Mouse (Mus musculus): ENCODE measurements around the gene Pi4ka.

Pi4ka gene

DNA sequence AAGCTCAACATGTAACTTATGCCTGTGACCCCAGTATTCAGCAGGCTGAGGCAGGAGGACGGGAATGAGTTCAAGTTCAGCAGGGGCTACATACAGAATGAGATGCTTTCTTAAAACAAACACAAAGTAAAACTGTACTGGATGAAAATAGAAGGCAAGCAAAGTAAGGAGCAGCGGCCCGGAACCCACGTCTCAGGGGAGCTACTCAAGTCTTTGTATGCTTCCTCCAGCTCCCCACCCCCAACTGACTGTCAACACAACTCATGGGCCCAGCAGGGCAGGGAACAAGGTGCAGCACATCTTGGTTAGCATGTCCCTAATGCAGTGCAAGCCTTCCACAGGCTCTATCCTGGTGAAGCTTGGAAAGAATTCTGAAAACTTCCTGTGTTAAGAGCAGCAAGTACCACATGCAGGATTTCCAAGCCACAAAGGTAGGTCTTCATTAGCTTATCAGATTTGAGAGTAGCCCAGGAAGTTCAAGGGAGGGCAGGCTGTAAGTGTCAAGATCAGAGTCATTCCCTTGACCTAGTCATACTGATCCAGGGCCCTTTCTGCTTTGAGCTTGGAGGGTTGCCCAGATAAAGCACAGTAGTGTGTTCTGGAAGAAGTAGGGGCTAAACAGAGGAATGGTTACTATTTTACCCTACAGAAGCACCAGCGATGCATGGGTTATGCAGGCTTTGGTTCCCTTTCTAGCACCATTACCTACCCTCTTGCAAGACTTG, 102.4 kb downstream of the Pi4ka start:
- H3K9me3 ChIP-seq (ENCODE audit: low read length): no peaks in the 10 kb centered on the region
- H3K36me3 ChIP-seq (ENCODE audit: insufficient read depth, low read length): peaks cover 81% of the 10 kb centered on the region
- 0 out of 2 replicates have a peak, but pooled peaks cover 5% of the 10 kb centered on the region for H3K4me1 ChIP-seq (replicated peaks; ENCODE audit: low read depth, low read length)
- TF ChIP-seq POU5F1 (IDR thresholded peaks at IDR 0.05; ENCODE audit: borderline replicate concordance, low read length) (no peak), NANOG (IDR thresholded peaks at IDR 0.05; ENCODE audit: borderline replicate concordance, low read length) (no peak), CTCF (conservative IDR thresholded peaks at IDR 0.05; ENCODE audit: low read length) (no peak)
- H3K4me3 ChIP-seq (replicated peaks; ENCODE audit: low read length): no peak overlapping the region
- no peaks in the 10 kb centered on the region for H3K27me3 ChIP-seq (ENCODE audit: insufficient read depth, low read length)

DNA sequence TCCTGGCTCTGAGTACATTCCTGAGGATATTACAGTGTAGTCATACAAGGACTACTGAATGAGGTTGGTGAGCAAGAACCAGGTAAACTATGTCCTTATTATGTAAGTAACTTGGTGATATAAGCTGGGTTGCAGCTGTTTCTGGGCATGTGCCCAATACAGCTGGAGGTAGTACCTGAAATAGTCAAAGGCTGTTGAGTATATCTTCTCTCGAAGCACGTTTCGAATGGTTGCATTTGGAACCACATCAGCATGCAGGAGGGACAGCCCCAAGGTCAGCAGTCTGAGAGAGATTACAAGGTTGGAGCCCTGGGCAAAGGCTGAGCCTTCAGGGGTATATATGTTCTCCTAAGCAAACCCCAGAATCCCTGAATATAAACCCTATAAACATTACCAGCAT, 105.3 kb downstream of the Pi4ka start:
- Histone ChIP-seq H3K4me1 (replicated peaks; ENCODE audit: low read depth, low read length) (0 out of 2 replicates have a peak, but pooled peaks cover 5% of the 10 kb centered on the region), H3K36me3 (ENCODE audit: insufficient read depth, low read length) (peaks cover 83% of the 10 kb centered on the region), H3K4me3 (replicated peaks; ENCODE audit: low read length) (no peak overlapping the region), H3K9me3 (ENCODE audit: low read length) (no peaks in the 10 kb centered on the region), H3K27me3 (ENCODE audit: insufficient read depth, low read length) (no peaks in the 10 kb centered on the region)
- no peak for TF ChIP-seq POU5F1 (IDR thresholded peaks at IDR 0.05; ENCODE audit: borderline replicate concordance, low read length)

DNA sequence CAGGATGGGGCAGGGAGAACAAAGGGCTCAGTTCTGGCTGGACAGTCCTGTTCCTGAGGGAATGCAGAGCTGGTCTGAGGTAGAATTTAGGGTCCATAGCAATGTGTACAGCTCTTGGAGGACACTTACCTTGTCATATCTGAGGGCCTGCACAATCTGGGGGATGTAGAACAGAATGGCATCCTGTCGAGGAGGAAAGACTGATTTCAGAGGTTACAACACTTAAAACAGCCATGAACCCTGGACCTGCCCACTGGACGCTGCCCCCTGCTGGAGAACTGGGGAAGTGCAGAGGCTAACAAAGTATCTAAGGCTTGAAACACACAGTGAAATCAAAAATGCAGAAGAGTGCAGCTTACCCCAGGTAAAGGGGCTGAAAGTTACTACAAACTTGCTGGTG, 113.4 kb downstream of the Pi4ka start:
- Histone ChIP-seq H3K4me3 (replicated peaks; ENCODE audit: low read length) (no peak overlapping the region), H3K4me1 (replicated peaks; ENCODE audit: low read depth, low read length) (peaks cover 3% of the 10 kb centered on the region; the same call in 1 of the 2 replicates), H3K27me3 (ENCODE audit: insufficient read depth, low read length) (no peaks in the 10 kb centered on the region), H3K36me3 (ENCODE audit: insufficient read depth, low read length) (peaks cover 75% of the 10 kb centered on the region), H3K9me3 (ENCODE audit: low read length) (no peaks in the 10 kb centered on the region)
- TF ChIP-seq CTCF (conservative IDR thresholded peaks at IDR 0.05; ENCODE audit: low read length) (peak; percentile 100), NANOG (IDR thresholded peaks at IDR 0.05; ENCODE audit: borderline replicate concordance, low read length) (no peak)

DNA sequence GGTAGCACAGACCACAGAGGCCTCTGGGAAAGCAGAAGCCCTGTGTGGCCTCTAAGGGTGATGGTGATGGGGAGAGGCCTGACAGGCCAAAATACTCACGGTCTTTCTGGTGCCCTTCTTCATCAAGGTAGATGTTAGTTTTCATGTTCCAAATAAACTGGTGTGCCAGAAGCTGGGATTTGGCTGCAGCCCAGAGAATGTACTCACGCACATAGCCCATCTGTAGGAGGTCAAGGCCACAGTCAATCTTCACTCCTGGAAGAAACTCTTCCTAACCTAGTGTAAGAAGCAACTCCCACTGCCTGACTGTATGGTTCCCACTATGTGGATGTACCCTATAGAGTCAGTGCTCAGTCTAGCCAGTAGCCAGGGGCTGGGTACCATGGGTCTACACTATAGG, 115.1 kb downstream of the Pi4ka start:
- TF ChIP-seq NANOG (IDR thresholded peaks at IDR 0.05; ENCODE audit: borderline replicate concordance, low read length): no peak
- no peak for TF ChIP-seq CTCF (conservative IDR thresholded peaks at IDR 0.05; ENCODE audit: low read length)
- TF ChIP-seq POU5F1 (IDR thresholded peaks at IDR 0.05; ENCODE audit: borderline replicate concordance, low read length): no peak
- no peaks in the 10 kb centered on the region for H3K27me3 ChIP-seq (ENCODE audit: insufficient read depth, low read length)

DNA sequence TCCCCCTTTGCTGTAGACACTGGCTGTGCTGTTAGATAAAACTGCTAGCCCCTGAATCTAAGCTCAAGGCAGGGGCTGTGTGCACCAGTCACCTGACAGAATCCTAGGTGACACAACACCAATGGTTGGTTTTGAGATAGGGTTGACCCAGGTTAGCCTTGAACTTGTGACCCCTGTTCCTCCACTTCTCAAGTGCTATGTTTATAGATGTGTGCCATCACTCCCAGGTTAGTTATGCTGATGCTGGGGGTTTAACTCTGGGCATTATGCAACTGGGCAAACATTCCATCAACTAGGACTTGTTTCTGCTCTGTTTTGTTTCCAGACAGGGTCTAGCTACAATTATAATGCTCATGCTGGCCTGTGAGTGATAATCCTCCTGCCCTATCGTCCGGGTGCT, 119.0 kb downstream of the Pi4ka start:
- no peak overlapping the region for H3K4me3 ChIP-seq (replicated peaks; ENCODE audit: low read length)
- TF ChIP-seq POU5F1 (IDR thresholded peaks at IDR 0.05; ENCODE audit: borderline replicate concordance, low read length) (no peak), NANOG (IDR thresholded peaks at IDR 0.05; ENCODE audit: borderline replicate concordance, low read length) (no peak), CTCF (conservative IDR thresholded peaks at IDR 0.05; ENCODE audit: low read length) (no peak)
- H3K4me1 ChIP-seq (replicated peaks; ENCODE audit: low read depth, low read length): no peaks in the 10 kb centered on the region
- H3K36me3 ChIP-seq (ENCODE audit: insufficient read depth, low read length): peaks cover 83% of the 10 kb centered on the region
- no peaks in the 10 kb centered on the region for H3K9me3 ChIP-seq (ENCODE audit: low read length)
- H3K27me3 ChIP-seq (ENCODE audit: insufficient read depth, low read length): no peaks in the 10 kb centered on the region

More for the DNA sequence above, 115.1 kb downstream of the Pi4ka start:
- Histone ChIP-seq H3K36me3 (ENCODE audit: insufficient read depth, low read length) (peaks cover 74% of the 10 kb centered on the region), H3K4me1 (replicated peaks; ENCODE audit: low read depth, low read length) (peaks cover 3% of the 10 kb centered on the region; the same call in 1 of the 2 replicates), H3K4me3 (replicated peaks; ENCODE audit: low read length) (no peak overlapping the region), H3K9me3 (ENCODE audit: low read length) (no peaks in the 10 kb centered on the region)

DNA sequence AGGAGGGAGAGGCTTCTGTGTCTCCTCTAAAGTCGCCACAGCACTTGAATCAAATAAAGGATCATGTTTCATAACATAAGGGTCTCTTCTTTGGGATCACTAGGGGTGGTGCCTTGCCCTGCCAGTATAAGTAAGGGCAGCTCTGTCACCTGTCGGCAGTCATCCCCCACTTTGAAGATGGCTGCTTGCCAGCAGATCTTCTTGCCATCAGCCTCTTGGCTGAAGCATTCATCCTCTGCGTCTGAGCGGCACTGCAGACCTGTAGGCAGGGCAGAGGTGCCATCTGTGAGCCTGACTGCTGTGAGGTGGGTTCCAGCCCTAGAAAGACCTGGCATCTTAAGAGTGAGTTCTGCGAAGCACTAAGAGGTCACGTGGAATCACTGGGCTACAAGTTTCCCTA, 123.0 kb downstream of the Pi4ka start:
- peaks cover 10% of the 10 kb centered on the region for H3K27me3 ChIP-seq (ENCODE audit: insufficient read depth, low read length)
- H3K36me3 ChIP-seq (ENCODE audit: insufficient read depth, low read length): peaks cover 93% of the 10 kb centered on the region
- H3K9me3 ChIP-seq (ENCODE audit: low read length): no peaks in the 10 kb centered on the region
- TF ChIP-seq CTCF (conservative IDR thresholded peaks at IDR 0.05; ENCODE audit: low read length): no peak
- TF ChIP-seq POU5F1 (IDR thresholded peaks at IDR 0.05; ENCODE audit: borderline replicate concordance, low read length): no peak
- TF ChIP-seq NANOG (IDR thresholded peaks at IDR 0.05; ENCODE audit: borderline replicate concordance, low read length): no peak
- no peak overlapping the region for H3K4me3 ChIP-seq (replicated peaks; ENCODE audit: low read length)
- H3K4me1 ChIP-seq (replicated peaks; ENCODE audit: low read depth, low read length): peaks cover 15% of the 10 kb centered on the region

DNA sequence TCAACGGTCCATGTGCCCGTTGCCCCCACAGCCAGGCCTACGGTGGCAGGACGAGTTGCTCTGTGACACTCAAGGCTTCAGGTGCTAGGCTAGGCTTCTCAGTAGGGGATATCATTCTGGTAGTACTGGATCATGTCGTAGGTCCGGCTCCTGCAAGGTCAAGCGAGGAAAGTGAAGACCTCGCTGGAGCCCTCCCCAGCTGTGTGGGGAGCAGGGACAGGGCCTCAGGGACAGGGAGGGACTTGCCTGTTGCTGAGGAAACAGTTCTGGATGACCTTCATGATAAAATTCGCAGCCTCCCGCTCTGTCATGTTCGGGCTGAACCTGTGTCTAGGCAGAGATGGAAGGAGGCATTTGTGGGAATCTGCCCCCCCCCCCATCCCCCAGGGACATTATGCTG, 125.6 kb downstream of the Pi4ka start:
- peaks cover 70% of the 10 kb centered on the region for H3K36me3 ChIP-seq (ENCODE audit: insufficient read depth, low read length)
- TF ChIP-seq POU5F1 (IDR thresholded peaks at IDR 0.05; ENCODE audit: borderline replicate concordance, low read length): no peak
- no peak for TF ChIP-seq NANOG (IDR thresholded peaks at IDR 0.05; ENCODE audit: borderline replicate concordance, low read length)
- TF ChIP-seq CTCF (conservative IDR thresholded peaks at IDR 0.05; ENCODE audit: low read length): no peak
- H3K4me1 ChIP-seq (replicated peaks; ENCODE audit: low read depth, low read length): peaks cover 29% of the 10 kb centered on the region
- no peak overlapping the region for H3K4me3 ChIP-seq (replicated peaks; ENCODE audit: low read length)
- peaks cover 20% of the 10 kb centered on the region for H3K27me3 ChIP-seq (ENCODE audit: insufficient read depth, low read length)
- H3K9me3 ChIP-seq (ENCODE audit: low read length): no peaks in the 10 kb centered on the region

DNA sequence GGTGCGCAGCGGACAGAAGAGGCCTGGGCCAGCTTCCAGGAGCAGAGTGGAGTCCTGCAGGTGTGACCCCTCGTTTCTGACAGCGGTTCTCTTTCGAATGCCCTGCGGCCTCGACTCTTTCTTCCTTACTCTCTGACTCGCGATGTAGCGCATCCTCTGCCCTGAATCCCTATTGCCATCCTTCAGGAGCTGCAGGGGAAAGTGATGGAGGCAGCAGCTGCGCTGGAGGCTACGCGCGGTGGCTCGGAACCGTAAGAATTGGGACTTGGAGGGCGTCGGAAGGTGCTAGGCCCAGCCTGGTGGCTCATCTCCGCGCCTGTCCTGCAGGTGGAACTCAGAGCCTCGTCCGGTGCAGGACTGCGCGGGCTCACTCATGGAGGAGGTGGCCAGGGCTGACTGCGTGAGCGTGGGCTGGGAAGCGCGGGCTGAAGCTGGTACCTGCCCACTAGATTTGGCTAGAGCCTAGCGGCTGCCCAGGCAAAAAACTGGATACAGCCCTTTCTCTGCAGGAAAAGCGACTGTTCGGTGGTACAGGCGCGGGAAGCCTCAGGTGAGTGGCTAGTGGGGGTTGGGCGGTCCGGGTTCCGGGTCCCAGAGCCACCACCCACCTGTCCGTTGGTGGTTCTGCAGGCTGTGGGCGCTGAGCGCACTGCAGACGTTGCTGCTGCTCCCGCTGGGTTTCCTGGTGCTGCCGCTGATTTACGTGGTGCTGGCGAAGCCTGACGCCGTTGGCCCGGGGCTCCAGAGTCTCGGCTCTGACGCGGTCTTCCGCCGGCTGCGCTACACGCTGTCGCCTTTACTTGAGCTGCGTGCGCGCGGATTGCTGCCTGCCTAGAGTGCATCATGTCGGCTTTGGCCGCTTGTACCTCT, 128.5 kb downstream of the Pi4ka start:
- H3K9me3 ChIP-seq (ENCODE audit: low read length): no peaks in the 10 kb centered on the region
- peak overlapping the region; percentile 88 for H3K4me3 ChIP-seq (replicated peaks; ENCODE audit: low read length)
- H3K4me1 ChIP-seq (replicated peaks; ENCODE audit: low read depth, low read length): peaks cover 50% of the 10 kb centered on the region
- peaks cover 42% of the 10 kb centered on the region for H3K36me3 ChIP-seq (ENCODE audit: insufficient read depth, low read length)
- peaks cover 20% of the 10 kb centered on the region for H3K27me3 ChIP-seq (ENCODE audit: insufficient read depth, low read length)
- TF ChIP-seq CTCF (conservative IDR thresholded peaks at IDR 0.05; ENCODE audit: low read length): no peak
- TF ChIP-seq NANOG (IDR thresholded peaks at IDR 0.05; ENCODE audit: borderline replicate concordance, low read length): no peak
- no peak for TF ChIP-seq POU5F1 (IDR thresholded peaks at IDR 0.05; ENCODE audit: borderline replicate concordance, low read length)

Measured in E14TG2a.4 (cell line).